ENCODE assay signal across 14 mouse cellular contexts in genomic region chr11:69884240-69884639, GRCm38 (mm10). TPM values are rescaled to one million over a fixed set of nuclear protein-coding genes. Genes with fewer than 3 reads are reported as not detected.
DNase-seq lines count a peak whose midpoint lies in the region; TF ChIP-seq lines count a peak whose summit lies in the region.
"Had no signal": no experiment of that assay in that cellular context is flagged by ENCODE, and none has a peak within 500 bp of the region (broad histone marks: within the 10 kb centered on the region; RNA-seq: fewer than 3 reads in every experiment).

No protein-coding gene starts in this region.

- 0 out of 2 replicates have a peak overlapping the region, but pooled peaks have one; percentile 13 for H3K27ac ChIP-seq in MEL (ENCODE audit: control insufficient read depth, low read depth, low read length)
- H3K27ac ChIP-seq: forebrain, embryonic 15.5 days had no signal

- H3K4me1 ChIP-seq in MEL (ENCODE audit: control insufficient read depth in 1 of 2, insufficient read depth in 2 of 2, low read length in 2 of 2): peaks cover 8 to 35% of the 10 kb centered on the region in 2 experiments

- no peak for TF ChIP-seq EP300 in MEL (IDR thresholded peaks at IDR 0.05; ENCODE audit: low read depth in 1 of 2, low read length in 2 of 2)

- no peak overlapping the region for H3K4me3 ChIP-seq in MEL (ENCODE audit: control insufficient read depth in 1 of 2, insufficient read depth in 1 of 2, low read depth in 2 of 2, low read length in 2 of 2)
- H3K4me3 ChIP-seq: forebrain, embryonic 15.5 days; megakaryocyte, embryonic 14.5 days had no signal

- H3K9me3 ChIP-seq in MEL (replicated peaks; ENCODE audit: insufficient read depth, low read length): no peaks in the 10 kb centered on the region
- H3K9me3 ChIP-seq: forebrain, embryonic 15.5 days; megakaryocyte, embryonic 14.5 days had no signal

- no peak for TF ChIP-seq CTCF in MEL (IDR thresholded peaks at IDR 0.05 in 2 of 3, conservative IDR thresholded peaks at IDR 0.05 in 1 of 3; ENCODE audit: control insufficient read depth in 1 of 3, insufficient read depth in 1 of 3, low read depth in 2 of 3, low read length in 3 of 3, poor library complexity in 1 of 3, severe bottlenecking in 1 of 3)

- TF ChIP-seq RAD21 in MEL (IDR thresholded peaks at IDR 0.05; ENCODE audit: low read depth, low read length): no peak

- no peak for TF ChIP-seq POLR2A in MEL (IDR thresholded peaks at IDR 0.05; ENCODE audit: control insufficient read depth in 1 of 2, insufficient read depth in 1 of 2, low read depth in 1 of 2, low read length in 2 of 2, poor library complexity in 1 of 2)

- H3K9ac ChIP-seq in MEL (ENCODE audit: control insufficient read depth, low read depth, low read length, poor library complexity, severe bottlenecking): no peak overlapping the region
- H3K9ac ChIP-seq: forebrain, embryonic 15.5 days had no signal

- H3K27me3 ChIP-seq in MEL (ENCODE audit: control insufficient read depth in 1 of 2, insufficient read depth in 2 of 2, low read length in 2 of 2): no peaks in the 10 kb centered on the region
- H3K27me3 ChIP-seq: megakaryocyte, embryonic 14.5 days had no signal

- H3K36me3 ChIP-seq in MEL (ENCODE audit: control insufficient read depth in 1 of 2, insufficient read depth in 2 of 2, low read length in 2 of 2): peaks cover 0 to 16% of the 10 kb centered on the region in 2 experiments; a peak in 2 of 4 replicates
- H3K36me3 ChIP-seq: forebrain, embryonic 15.5 days had no signal

- DNase-seq in adrenal gland, adult (ENCODE audit: inconsistent age in 2 of 2, low spot score in 1 of 2): peak; percentile 20 to 62
- no peak for DNase-seq in adrenal gland, postnatal 10 days
- DNase-seq in kidney, adult 18-20 months: peak; percentile 41
- DNase-seq in kidney, adult 8-10 months: no peak
- no peak for DNase-seq in MEL (ENCODE audit: low read depth, low spot score)
- peak; percentile 36 to 59 for DNase-seq in kidney, postnatal 25 days
- DNase-seq in Muller cell, postnatal 12 days (ENCODE audit: inconsistent ontology term): no peak
- no peak for DNase-seq in adipocyte (ENCODE audit: low spot score)
- DNase-seq: cerebellum, adult 9-10 months had no signal

- no peaks in the 10 kb centered on the region for H3K79me2 ChIP-seq in MEL (ENCODE audit: control insufficient read depth, insufficient read depth, low read length, poor library complexity)

TF ChIP-seq in MEL, 35 proteins besides CTCF, POLR2A, EP300 and RAD21:
- TF ChIP-seq POLR2AphosphoS5 (IDR thresholded peaks at IDR 0.05; ENCODE audit: borderline replicate concordance, low read depth, low read length) (no peak), CHD2 (IDR thresholded peaks at IDR 0.05; ENCODE audit: low read length) (no peak), SIN3A (IDR thresholded peaks at IDR 0.05; ENCODE audit: low read length) (no peak), CHD1 (IDR thresholded peaks at IDR 0.05; ENCODE audit: low read depth, low read length) (no peak), MAX (IDR thresholded peaks at IDR 0.05; ENCODE audit: low read length) (no peak), MXI1 (IDR thresholded peaks at IDR 0.05; ENCODE audit: low read depth, low read length) (no peak), NRF1 (IDR thresholded peaks at IDR 0.05; ENCODE audit: insufficient read depth, low read depth, low read length, poor library complexity, severe bottlenecking) (no peak), ZMIZ1 (IDR thresholded peaks at IDR 0.05; ENCODE audit: low read depth, low read length) (no peak), MYB (IDR thresholded peaks at IDR 0.05; ENCODE audit: low read depth, low read length) (no peak), SMC3 (IDR thresholded peaks at IDR 0.05; ENCODE audit: low read depth, low read length) (no peak)
TF ChIP-seq in MEL: peak in this region for 0.

RNA-seq across cellular contexts. Expression of gene Kctd11, which starts 3.0 kb away (rescaled TPM):
- total RNA-seq in adrenal gland, postnatal 10 days (2021): 1 to 10 TPM; 4.1 to 4.2 TPM
- total RNA-seq in MEL (2012; rRNA removed): 0.19 and 0.26 TPM in 2 replicates
- under 1 TPM in 1 of 2 experiments, not detected in 1; 0.49 TPM for polyA plus RNA-seq in MEL (2012; ENCODE audit: insufficient read depth in 1 of 2, insufficient read length in 2 of 2, low read depth in 1 of 2, low replicate concordance in 2 of 2, missing spikeins in 1 of 2)

RNA-seq across cellular contexts. Expression of gene Tmem95, which starts 6.4 kb away (rescaled TPM):
- not detected for total RNA-seq in adrenal gland, postnatal 10 days (2021)
- not detected in 2 replicates for total RNA-seq in MEL (2012; rRNA removed)
- not detected for polyA plus RNA-seq in MEL (2012; ENCODE audit: insufficient read depth in 1 of 2, insufficient read length in 2 of 2, low read depth in 1 of 2, low replicate concordance in 2 of 2, missing spikeins in 1 of 2)
- total RNA-seq: gastrocnemius, postnatal 4 days had no signal
- polyA plus RNA-seq: embryonic facial prominence, embryonic 14.5 days; forebrain, embryonic 15.5 days; limb, embryonic 11.5 days had no signal

RNA-seq across cellular contexts. Expression of gene Acap1, which starts 11.1 kb away (rescaled TPM):
- 1 to 10 TPM; 4.3 to 4.7 TPM for total RNA-seq in adrenal gland, postnatal 10 days (2021)
- total RNA-seq in MEL (2012; rRNA removed): 20.7 and 33.4 TPM in 2 replicates
- 10 to 100 TPM in 1 of 2 experiments, not detected in 1; 42.2 TPM for polyA plus RNA-seq in MEL (2012; ENCODE audit: insufficient read depth in 1 of 2, insufficient read length in 2 of 2, low read depth in 1 of 2, low replicate concordance in 2 of 2, missing spikeins in 1 of 2)

RNA-seq across cellular contexts. Expression of gene 2810408A11Rik, which starts 16.5 kb away (rescaled TPM):
- total RNA-seq in adrenal gland, postnatal 10 days (2021): 1 to 10 TPM; 3.1 to 3.2 TPM
- 0.69 and 0.81 TPM in 2 replicates for total RNA-seq in MEL (2012; rRNA removed)
- 1 to 10 TPM in 1 of 2 experiments, not detected in 1; 1.3 TPM for polyA plus RNA-seq in MEL (2012; ENCODE audit: insufficient read depth in 1 of 2, insufficient read length in 2 of 2, low read depth in 1 of 2, low replicate concordance in 2 of 2, missing spikeins in 1 of 2)

RNA-seq across cellular contexts. Expression of gene Neurl4, which starts 16.6 kb away (rescaled TPM):
- 10 to 100 TPM; 33.6 to 48.1 TPM for total RNA-seq in adrenal gland, postnatal 10 days (2021)
- 47.3 and 58.0 TPM in 2 replicates for total RNA-seq in MEL (2012; rRNA removed)
- polyA plus RNA-seq in MEL (2012; ENCODE audit: insufficient read depth in 1 of 2, insufficient read length in 2 of 2, low read depth in 1 of 2, low replicate concordance in 2 of 2, missing spikeins in 1 of 2): 10 to 100 TPM in 1 of 2 experiments, not detected in 1; 50.9 TPM

Comparison
In these comparisons a context has a peak if more than half of its experiments do, and no peak if none do; other contexts are left out.
1. DNase-seq: peak in adrenal gland, adult (2 of 2), kidney, adult 18-20 months (single experiment) and kidney, postnatal 25 days (2 of 2); none in adrenal gland, postnatal 10 days (single experiment), kidney, adult 8-10 months (0 of 2), MEL (single experiment), Muller cell, postnatal 12 days (single experiment) and adipocyte (single experiment).